Mouse (Mus musculus) neural tube, embryonic 11.5 days (tissue): Measurements from ENCODE around the gene Pgd. TPM values are rescaled to one million over a fixed set of nuclear protein-coding genes. Genes with fewer than 3 reads are reported as not detected.
"Not testable (repeated sequence)": the region's sequence is repeated elsewhere in the genome, so short reads cannot be mapped to it uniquely, and the experiment has no call there.

Experiments
- ATAC-seq: fragments of 200-750 bp; cut with Nextera tagmentation; 2 replicates; pipeline ENCODE4 v1.8.0; 2017; ENCODE audit warnings: moderate number of reproducible peaks, mild to moderate bottlenecking, moderate TSS enrichment, moderate library complexity; ENCODE audit not compliant: insufficient read depth, low FRiP score, low TSS enrichment
- DNase-seq: peaks from one replicate; pipeline ENCODE4 v3.0.0-alpha.2; 2015; ENCODE audit warnings: low spot score
- H3K27ac ChIP-seq: fragments of 300-500 bp; sonication (generic); 2 replicates; pipeline ENCODE4 v1.5.1; 2014; ENCODE audit warnings: low read depth, mild to moderate bottlenecking, low read length
- H3K27me3 ChIP-seq: fragments of 300-500 bp; sonication (generic); 2 replicates; pipeline ENCODE4 v1.6.1; 2014; ENCODE audit warnings: mild to moderate bottlenecking, low read length, mixed read lengths; ENCODE audit not compliant: control insufficient read depth, insufficient read depth
- H3K36me3 ChIP-seq: fragments of 300-500 bp; sonication (generic); 2 replicates; pipeline ENCODE4 v1.6.1; 2014; ENCODE audit warnings: mild to moderate bottlenecking, low read length, moderate library complexity, mixed read lengths; ENCODE audit not compliant: control insufficient read depth, insufficient read depth
- H3K4me1 ChIP-seq: fragments of 300-500 bp; sonication (generic); 2 replicates; pipeline ENCODE4 v1.6.1; 2014; ENCODE audit warnings: low read length, mixed read lengths; ENCODE audit not compliant: control insufficient read depth, insufficient read depth
- H3K4me2 ChIP-seq: fragments of 300-500 bp; sonication (generic); 2 replicates; pipeline ENCODE4 v1.6.1; 2014; ENCODE audit warnings: low read depth, mild to moderate bottlenecking, moderate library complexity
- H3K4me3 ChIP-seq: fragments of 300-500 bp; sonication (generic); 2 replicates; pipeline ENCODE4 v1.5.1; 2014; ENCODE audit warnings: low read depth, low read length
- H3K9ac ChIP-seq: fragments of 300-500 bp; sonication (generic); 2 replicates; pipeline ENCODE4 v1.6.1; 2014; ENCODE audit warnings: mild to moderate bottlenecking, low read length
- H3K9me3 ChIP-seq: fragments of 300-500 bp; sonication (generic); 2 replicates; pipeline ENCODE4 v1.6.1; 2016; ENCODE audit warnings: low read length; ENCODE audit not compliant: control insufficient read depth
- WGBS: fragments of 180-500 bp; shearing (Covaris S2); extraction: QIAGEN DNeasy Blood & Tissue Kit; methylation state at CpG from one replicate; pipeline ENCODE4 v1.1.7; 2014; 5-methylcytosine and 5-hydroxymethylcytosine counted together
- polyA plus RNA-seq: library from polyadenylated mRNA; unstranded; fragments of >200 nt; fragmentation: Nextera tagmentation; extraction: Ambion mirVana; gene quantifications from 2 replicates; pipeline ENCODE4 v1.2.1, GENCODE M21; 2014

Gene Pgd
- polyA plus RNA-seq, 1 experiment from 2014 or later = 49.5 TPM

DNA sequence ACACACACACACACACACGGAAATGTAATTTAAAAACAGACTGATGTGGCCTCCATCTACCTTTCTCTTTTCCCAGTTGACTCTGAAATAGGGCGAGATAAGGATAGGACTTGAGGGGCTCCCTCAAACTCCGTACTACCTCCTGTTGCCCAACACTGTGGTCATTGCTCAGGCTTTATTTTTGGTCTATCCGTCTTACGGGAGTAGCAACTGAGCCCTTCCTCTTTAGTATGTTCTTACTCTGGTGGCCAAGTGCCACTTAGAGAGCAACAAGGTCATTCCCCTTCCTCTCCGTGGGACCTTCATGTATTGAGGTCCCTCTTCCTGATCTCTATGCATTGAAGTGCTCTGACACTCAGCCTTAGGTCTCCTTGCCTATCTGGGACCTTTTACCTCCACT lies 7.1 kb upstream of the Pgd start:
- H3K4me1 ChIP-seq = peaks cover 3% of the 10 kb centered on the region; the same call in 1 of the 2 replicates
- ATAC-seq (no peak), DNase-seq (no peak)
- no peak overlapping the region for H3K9ac ChIP-seq
- WGBS = 91% methylated on average over 6 of the region's 6 CpGs
- no peaks in the 10 kb centered on the region for H3K36me3 ChIP-seq
- no peak overlapping the region for H3K4me2 ChIP-seq
- H3K27ac ChIP-seq = no peak overlapping the region
- H3K4me3 ChIP-seq = no peak overlapping the region
- H3K9me3 ChIP-seq = no peaks in the 10 kb centered on the region
- no peaks in the 10 kb centered on the region for H3K27me3 ChIP-seq

DNA sequence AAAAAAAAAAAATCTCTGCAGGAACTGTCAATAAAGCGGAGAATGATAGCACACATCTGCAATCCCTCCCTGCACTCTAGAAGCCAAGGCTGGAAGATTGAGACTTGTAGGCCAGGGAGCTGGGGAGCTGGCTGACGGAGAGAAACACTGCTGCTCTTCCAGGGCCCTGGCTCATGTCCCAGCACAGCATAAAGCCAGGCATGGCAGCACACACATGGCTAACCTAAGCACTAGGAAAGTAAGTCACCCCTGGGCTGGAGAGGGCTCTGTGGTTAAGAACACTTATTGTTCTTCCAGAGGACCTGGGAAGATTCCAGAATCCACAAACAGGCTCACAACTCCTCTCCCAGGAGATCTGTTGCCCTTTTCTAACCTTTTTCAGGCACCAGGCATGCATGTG lies 6.1 kb upstream of the Pgd start:
- ATAC-seq = no peak
- H3K4me2 ChIP-seq = no peak overlapping the region
- DNase-seq = no peak
- no peaks in the 10 kb centered on the region for H3K9me3 ChIP-seq
- H3K9ac ChIP-seq = no peak overlapping the region
- H3K27me3 ChIP-seq = no peaks in the 10 kb centered on the region
- no peak overlapping the region for H3K4me3 ChIP-seq
- H3K27ac ChIP-seq = no peak overlapping the region
- no peaks in the 10 kb centered on the region for H3K36me3 ChIP-seq
- 77% methylated on average over 2 of the region's 2 CpGs for WGBS
- peaks cover 3% of the 10 kb centered on the region; the same call in 1 of the 2 replicates for H3K4me1 ChIP-seq

- no peak for DNase-seq
- no peak overlapping the region for H3K4me3 ChIP-seq
- H3K27me3 ChIP-seq = no peaks in the 10 kb centered on the region
- H3K27ac ChIP-seq = no peak overlapping the region
- no peak overlapping the region for H3K9ac ChIP-seq
- ATAC-seq = no peak
- H3K9me3 ChIP-seq = no peaks in the 10 kb centered on the region
- H3K4me1 ChIP-seq = peaks cover 3% of the 10 kb centered on the region; the same call in 1 of the 2 replicates
- WGBS = 93% methylated on average over 5 of the region's 5 CpGs
- H3K36me3 ChIP-seq = no peaks in the 10 kb centered on the region
- H3K4me2 ChIP-seq = no peak overlapping the region
These were observed 5.5 kb upstream of the Pgd start for GRCm38 (mm10) chr4:149172083-149172482.

DNA sequence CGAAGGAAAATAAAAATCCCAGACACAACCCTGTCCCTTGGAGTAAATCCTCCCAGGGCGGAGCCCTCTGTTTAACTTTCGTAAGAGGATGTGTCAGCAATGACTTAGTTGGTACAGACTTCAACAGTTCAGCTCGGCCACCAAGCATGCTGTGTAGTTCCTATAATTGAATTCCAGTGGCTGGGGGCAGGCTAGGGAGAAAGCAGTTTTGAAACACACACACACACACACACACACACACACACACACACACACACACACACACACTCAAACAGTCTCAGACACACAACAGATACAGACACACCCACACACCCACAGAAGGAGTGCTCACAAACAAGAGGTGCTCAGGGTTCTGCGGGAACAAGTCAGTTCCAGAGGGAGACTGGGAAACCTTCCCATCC lies 5.0 kb upstream of the Pgd start:
- no peak overlapping the region for H3K4me2 ChIP-seq
- peaks cover 3% of the 10 kb centered on the region; the same call in 1 of the 2 replicates for H3K4me1 ChIP-seq
- no peak for ATAC-seq
- no peaks in the 10 kb centered on the region for H3K27me3 ChIP-seq
- no peak overlapping the region for H3K27ac ChIP-seq
- H3K9ac ChIP-seq = no peak overlapping the region
- no peak overlapping the region for H3K4me3 ChIP-seq
- H3K9me3 ChIP-seq = no peaks in the 10 kb centered on the region
- H3K36me3 ChIP-seq = no peaks in the 10 kb centered on the region
- no peak for DNase-seq
- WGBS = 80% methylated on average over 5 of the region's 5 CpGs

GRCm38 (mm10) chr4:149170394-149170931 lies 3.9 kb upstream of the Pgd start:
- Histone ChIP-seq H3K9me3 (no peaks in the 10 kb centered on the region), H3K9ac (no peak overlapping the region), H3K4me3 (no peak overlapping the region), H3K4me1 (peaks cover 3% of the 10 kb centered on the region; the same call in 1 of the 2 replicates), H3K4me2 (no peak overlapping the region), H3K36me3 (no peaks in the 10 kb centered on the region), H3K27me3 (no peaks in the 10 kb centered on the region), H3K27ac (no peak overlapping the region)
- no peak for DNase-seq
- 83% methylated on average over 7 of the region's 7 CpGs for WGBS
- no peak for ATAC-seq

DNA sequence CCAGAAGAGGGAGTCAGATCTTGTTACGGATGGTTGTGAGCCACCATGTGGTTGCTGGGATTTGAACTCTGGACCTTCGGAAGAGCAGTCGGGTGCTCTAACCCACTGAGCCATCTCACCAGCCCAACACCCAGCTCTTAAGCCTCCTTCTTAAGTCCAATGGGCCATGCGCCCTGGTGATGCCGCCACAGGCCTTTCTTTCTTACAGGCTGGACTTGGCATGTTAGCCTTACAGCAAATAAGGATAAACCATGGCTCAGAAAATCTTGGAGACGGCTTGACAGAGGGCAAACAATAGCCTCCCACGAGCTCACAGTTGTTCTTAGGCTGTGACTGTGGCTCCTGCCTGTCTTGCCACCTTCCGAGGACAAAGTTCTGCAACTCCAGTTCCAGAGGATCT lies 3.4 kb upstream of the Pgd start:
- not testable (repeated sequence) for H3K4me3 ChIP-seq, H3K9me3 ChIP-seq, ATAC-seq, H3K9ac ChIP-seq, DNase-seq, H3K27me3 ChIP-seq, H3K36me3 ChIP-seq, H3K4me1 ChIP-seq, H3K27ac ChIP-seq, H3K4me2 ChIP-seq
- 86% methylated on average over 7 of the region's 8 CpGs for WGBS

DNA sequence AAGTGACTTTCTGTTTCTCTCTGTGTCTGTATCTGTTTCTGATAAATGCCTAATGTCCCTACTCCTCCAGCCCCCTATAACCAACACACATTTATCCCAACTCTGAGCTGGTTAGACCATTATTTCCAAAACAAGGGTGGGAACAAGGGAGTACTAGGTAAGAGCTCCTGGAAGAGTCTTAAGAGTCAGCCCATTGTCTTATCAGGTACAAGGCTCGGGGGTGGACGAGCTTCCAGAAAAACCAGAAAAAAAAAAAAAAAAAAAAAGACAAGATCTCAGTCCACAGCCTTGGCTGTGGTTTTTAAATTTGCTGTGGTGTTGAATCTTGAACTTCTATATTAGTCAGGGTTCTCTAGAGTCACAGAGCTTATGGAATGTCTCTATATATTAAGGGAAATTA lies 1.4 kb upstream of the Pgd start:
- H3K4me2 ChIP-seq = no peak overlapping the region
- H3K27me3 ChIP-seq = no peaks in the 10 kb centered on the region
- no peaks in the 10 kb centered on the region for H3K36me3 ChIP-seq
- no peak overlapping the region for H3K9ac ChIP-seq
- no peaks in the 10 kb centered on the region; the same call in 1 of the 2 replicates for H3K4me1 ChIP-seq
- DNase-seq (no peak), ATAC-seq (no peak)
- no peaks in the 10 kb centered on the region for H3K9me3 ChIP-seq
- no peak overlapping the region for H3K27ac ChIP-seq
- H3K4me3 ChIP-seq = no peak overlapping the region
- WGBS = 92% methylated on average over 2 of the region's 2 CpGs

GRCm38 (mm10) chr4:149166957-149167611 lies 513 bp upstream of the Pgd start:
- H3K27ac ChIP-seq = no peak overlapping the region
- 3% methylated on average over 27 of the region's 27 CpGs for WGBS
- no peaks in the 10 kb centered on the region for H3K9me3 ChIP-seq
- no peaks in the 10 kb centered on the region; the same call in 1 of the 2 replicates for H3K4me1 ChIP-seq
- no peaks in the 10 kb centered on the region; the same call in 1 of the 2 replicates for H3K36me3 ChIP-seq
- DNase-seq (no peak), ATAC-seq (peak; percentile 58)
- H3K4me2 ChIP-seq = peak overlapping the region; percentile 89
- H3K27me3 ChIP-seq = no peaks in the 10 kb centered on the region
- peak overlapping the region; percentile 87 for H3K4me3 ChIP-seq
- peak overlapping the region; percentile 82 for H3K9ac ChIP-seq

DNA sequence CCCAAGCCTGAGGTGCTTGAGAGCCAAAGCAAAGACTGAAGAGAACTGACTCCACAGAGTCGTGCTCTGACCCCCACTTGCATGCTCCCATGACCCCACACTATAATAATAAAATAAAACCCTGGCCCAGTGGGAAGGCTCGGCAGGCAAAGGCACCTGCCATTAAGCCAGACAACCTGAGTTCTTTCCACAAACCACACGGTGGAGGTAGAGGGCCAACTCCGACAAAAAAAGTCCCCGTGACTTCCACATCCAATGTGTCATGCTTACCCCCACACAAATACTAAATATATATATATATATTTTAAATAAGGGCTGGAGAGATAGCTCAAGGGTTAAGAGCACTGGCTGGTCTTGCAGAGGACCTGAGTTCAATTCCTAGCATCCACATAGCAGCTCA lies 2.4 kb downstream of the Pgd start:
- DNase-seq = no peak
- Histone ChIP-seq H3K4me1 (no peaks in the 10 kb centered on the region; the same call in 1 of the 2 replicates), H3K27me3 (no peaks in the 10 kb centered on the region), H3K27ac (no peak overlapping the region), H3K36me3 (peaks cover 6% of the 10 kb centered on the region), H3K4me2 (no peak overlapping the region), H3K9ac (no peak overlapping the region), H3K9me3 (no peaks in the 10 kb centered on the region), H3K4me3 (no peak overlapping the region)
- no peak for ATAC-seq
- 63% methylated on average over 5 of the region's 5 CpGs for WGBS
